Mouse (Mus musculus) thymus, adult 18-20 months (tissue): ENCODE measurements around the gene Zgpat.

Source experiments
- DNase-seq, 2 experiments: peaks; one replicate each; pipeline ENCODE4 v3.0.0; 2022; ENCODE audit warnings: mixed read lengths in 2 of 2

Zgpat gene

DNA sequence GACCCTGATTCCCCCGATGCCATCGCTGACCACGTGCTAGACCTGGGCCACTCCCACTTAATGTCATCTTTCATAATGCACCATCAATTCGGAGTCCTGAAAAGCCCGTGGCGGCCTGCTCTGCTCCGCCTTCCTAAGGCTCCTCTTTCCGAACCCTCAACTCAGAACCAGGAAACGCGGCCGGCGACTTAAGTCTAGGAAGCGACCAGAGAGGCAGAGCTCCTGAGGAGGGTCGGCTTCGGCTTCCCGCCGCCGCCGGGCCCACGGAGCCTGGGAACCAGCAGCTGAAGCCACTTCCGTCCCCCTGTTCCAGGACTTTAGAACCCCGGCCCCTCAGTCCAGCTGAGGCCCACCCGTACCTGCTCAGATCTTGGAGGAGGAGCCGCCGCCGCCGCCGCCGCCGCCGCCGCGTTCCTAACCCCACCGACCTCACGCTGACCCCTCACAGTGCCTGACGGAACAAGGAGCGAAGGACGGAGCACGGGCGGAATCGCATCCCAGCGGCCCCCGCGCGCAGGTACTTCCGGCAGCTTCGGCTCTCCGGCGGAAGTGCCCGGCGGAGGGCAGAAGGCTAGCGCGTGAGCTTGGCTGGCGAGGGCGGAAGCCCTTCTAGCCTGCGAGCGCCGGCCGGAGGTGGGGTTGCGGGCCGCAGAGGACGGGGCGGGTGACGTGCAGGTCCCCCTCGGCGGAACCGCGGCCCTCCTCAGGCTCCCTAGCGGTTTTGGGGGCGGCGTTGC, at the start of gene Zgpat, which contains the start of gene Arfrp1:
Gene Zgpat (plus strand): TSS at position 69 of the 737 bp plus-strand sequence.
Gene Arfrp1 (minus strand): TSS at position 545 of the 737 bp plus-strand sequence.
- peak; percentile 78 to 80 for DNase-seq

DNA sequence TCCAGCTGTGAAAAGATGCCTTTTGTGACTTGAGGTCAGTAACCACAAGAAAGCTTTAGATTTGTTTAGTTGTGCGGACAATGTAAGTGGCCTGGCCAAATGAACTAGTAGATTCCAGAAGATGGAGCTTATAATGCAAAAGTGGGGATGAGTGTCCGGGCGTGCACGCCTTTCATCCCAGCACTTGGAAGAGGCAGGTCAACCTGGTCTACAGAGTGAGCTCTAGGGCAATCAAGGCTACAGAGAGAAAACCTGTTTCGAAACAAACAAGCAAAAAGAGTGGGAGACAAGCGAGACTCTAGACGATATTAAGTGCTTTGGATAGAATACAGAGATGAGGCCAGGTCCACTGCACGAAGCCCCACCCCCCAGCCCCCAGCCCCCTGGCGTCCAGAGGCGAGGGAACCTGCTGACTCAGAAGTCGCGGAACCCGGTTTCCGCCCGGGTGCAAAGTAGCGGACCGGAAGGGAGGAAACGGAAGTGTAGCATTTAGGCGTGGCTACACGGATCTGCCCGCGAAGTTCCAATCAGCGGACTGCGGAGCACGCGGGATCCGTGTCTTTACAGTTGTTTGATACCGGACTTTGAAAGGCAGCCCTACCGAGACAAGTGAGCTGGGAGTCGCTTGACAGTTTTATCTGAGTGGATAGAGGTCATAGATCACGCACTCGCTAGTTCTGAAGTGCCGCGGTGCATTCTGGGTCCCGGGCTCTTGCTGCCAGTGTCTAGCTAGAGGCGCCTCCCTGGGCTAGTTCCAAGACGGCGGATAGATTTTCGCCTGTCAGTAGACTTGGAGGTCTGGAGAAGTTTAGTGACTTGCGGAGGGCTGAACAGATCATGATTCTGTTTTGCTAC, 45.3 kb upstream of the Zgpat start, which contains the start of gene Rtel1:
Gene Rtel1 (plus strand): TSS at position 492 of the 855 bp plus-strand sequence.
- DNase-seq = peak; percentile 62 to 71

DNA sequence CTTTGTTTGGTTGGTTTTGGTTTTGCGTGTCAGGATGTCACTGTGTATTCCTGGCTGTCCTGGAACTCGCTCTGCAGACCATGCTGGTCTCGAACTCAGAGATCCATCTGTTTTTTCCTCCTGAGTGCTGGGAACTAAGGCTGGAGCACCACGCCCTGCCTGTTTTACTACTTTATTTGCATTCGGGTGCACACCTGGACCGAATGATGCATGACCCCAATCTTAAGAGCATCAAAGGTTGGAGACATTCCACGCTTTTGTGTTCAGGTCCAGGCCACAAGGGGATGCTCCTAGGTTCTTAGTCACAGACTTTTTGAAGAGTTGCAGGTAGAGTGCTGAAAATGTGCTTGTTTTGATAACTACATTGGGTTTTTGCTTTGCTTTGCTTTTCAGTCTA, 44.6 kb upstream of the Zgpat start:
- no peak for DNase-seq

DNA sequence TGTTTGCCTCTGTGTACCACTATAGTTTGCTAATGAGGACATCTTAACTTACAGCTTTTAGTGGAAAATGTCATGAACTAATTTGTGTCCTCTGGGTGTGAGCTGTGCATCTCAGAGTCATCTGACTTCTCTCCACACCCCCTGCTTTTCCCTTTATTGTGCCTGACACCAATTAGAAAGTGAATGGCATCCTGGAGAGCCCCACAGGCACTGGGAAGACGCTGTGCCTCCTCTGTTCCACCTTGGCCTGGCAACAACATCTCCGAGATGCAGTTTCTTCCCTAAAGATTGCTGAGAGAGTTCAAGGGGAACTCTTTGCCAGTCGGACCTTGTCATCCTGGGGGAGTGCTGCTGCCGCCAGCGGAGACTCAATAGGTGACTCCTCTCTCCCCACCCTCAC, 42.6 kb upstream of the Zgpat start:
- DNase-seq = no peak

DNA sequence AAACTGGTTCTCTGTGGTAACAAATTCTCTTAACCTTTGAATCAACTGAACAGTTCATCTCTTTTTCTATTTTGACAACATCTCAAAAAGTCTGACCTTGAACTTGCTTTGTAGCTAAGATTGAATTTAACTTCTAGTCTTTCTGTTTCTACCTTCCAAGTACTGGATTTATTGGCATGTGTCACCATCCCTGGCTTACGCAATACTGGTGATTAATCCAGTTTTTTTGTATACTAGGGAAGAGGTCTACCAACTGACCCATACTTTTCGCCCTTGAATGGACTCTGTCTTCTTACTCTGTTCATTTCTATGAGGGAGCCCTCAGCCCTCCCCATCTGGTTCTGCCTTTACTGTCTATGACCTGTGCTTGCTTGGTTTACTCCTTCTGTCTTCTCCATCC, 38.6 kb upstream of the Zgpat start:
- no peak for DNase-seq

DNA sequence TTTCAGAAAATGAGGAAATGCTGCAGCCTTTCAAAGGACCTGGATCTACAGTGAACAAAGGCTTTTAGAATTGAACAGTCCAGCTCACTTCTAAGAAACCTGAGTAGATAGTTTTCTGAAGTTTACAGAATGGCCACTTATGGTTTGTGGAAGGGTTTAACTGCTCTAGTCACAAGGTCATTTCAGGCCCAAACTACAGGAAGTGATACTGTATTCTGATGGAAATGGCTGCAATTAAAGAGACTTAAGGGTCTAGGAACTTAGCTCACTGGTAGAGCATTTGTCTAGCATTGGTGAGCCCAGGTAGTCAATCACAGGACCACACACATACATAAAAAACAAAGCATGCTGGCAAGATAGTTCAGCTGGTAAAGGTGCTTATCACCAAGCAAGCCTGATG, 32.2 kb upstream of the Zgpat start:
- DNase-seq = no peak

DNA sequence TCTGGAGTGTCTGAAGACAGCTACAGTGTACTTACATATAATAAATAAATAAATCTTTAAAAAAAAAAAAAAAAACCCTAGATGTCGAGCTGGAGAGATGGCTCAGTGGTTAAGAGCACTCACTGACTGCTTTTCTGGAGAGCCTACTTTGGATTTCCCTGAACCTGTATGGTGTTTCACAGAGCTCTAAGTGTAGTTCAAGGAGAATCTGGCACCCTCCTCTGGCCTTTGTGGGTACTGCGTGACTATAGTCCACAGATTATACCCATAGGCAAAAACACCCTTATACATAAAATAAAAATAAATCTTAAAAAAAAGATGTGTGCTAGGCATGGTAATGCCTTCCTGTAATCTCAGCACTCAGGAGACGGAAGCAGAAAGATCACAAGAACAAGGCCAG, 30.7 kb upstream of the Zgpat start:
- peak in 1 of 2 experiments; percentile 38 for DNase-seq

DNA sequence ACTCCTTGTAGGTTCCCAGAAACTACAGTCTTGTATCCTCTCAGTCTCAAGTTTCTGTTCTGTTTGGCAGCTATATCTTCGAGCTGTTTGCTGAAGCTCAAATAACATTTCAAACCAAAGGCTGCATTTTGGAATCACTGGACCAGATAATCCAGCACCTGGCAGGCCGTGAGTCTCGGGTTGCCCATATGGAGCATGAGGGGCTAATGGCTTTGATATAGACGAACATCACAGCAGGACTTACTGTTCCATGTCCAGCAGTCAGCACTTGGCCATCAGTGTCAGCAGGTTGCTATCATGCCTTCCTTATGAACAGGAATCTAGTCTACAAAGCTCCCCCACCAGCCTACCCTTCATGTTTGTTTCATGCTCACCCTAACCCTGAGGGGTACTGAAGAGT, 24.3 kb upstream of the Zgpat start:
- no peak for DNase-seq

DNA sequence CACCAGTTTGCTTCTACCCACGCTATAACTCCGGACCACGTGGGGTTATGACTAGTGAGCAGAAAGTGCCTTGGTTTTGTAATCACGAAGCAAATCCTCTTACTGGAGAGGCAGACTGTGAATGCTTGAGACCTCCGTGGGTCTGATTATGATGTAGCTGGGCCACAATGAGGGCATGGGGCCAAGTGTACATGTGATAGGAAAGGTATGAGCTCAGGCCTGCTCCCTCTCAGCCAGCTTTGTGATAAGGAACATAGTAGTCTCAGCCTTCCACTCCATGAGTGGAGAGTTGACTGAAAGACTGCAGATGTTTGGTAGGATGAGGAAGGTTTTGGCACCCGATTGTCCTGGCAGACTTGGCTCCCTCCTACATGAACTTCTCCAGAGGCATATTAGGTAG, 22.0 kb upstream of the Zgpat start:
- no peak for DNase-seq

DNA sequence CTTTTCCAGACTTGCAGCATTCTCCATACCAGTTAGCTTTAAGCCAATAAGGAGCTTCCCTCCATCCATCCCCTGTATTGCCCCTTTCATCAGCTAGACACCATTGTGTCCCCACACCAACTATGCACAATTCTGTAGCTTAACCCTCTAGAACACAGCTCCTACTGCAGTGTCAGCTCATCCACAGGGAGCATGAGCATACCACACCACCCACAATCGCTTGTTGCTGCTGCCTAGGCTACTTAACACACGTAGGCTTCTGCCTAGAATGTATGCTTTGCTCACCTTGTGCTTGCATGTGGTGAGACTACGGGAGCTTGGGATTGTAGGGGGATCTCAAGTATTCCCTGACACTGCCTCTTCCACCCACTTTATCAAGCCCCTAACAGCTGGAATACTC, 7.9 kb upstream of the Zgpat start:
- DNase-seq = no peak

DNA sequence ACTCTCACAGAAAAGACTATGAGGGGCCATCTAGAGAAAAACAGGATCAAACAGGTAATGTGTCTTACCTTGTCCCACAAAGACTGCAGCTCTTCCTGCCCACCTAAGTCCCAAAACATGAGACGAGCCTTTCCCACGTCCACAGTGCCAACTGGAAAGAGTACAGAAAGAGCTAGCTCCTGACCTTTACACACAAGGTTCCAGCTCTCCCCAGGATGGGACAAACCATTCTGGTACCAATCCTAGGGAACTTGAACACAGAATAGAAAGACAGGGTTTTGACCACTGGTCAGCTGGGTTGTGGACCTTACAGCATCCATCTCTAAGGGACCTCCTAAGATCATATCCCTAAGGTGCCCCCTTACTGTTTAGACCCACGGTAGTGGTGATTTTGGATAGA, 782 bp upstream of the Zgpat start:
- no peak for DNase-seq

DNA sequence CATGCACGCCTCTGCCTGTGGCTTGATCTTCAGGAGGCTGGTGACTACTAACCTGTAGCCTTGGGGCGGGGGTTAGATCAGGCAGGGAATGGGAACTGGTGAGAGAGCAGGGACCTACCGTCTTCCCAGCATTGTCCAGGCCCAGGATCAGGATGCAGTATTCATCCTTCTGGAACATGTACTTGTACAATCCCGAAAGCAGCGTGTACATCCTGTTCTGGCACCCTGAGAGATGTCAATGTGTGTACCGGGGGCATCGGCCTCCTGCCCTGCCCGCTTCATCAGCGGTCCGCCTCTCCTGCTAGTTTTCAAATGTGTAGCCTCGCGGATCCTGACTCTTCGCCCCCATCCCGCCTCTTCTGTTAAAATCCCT, 255 bp upstream of the Zgpat start:
- DNase-seq = no peak

DNA sequence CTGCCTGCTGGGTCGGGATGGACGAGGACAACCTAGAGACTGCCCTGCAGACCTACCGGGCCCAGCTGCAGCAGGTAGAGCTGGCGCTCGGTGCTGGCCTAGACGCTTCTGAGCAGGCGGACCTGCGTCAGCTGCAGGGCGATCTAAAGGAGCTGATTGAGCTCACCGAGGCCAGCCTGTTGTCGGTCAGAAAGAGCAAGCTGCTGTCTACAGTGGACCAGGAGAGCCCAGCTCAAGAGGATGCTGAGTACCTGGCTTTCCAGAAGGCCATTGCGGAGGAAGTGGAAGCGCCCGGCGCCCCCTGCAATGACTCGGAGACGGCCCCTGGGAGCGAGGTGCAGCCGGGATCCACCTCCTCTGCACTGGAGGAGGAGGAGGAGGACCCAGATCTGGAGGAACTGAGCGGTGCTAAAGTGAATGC, 937 bp downstream of the Zgpat start:
- DNase-seq = peak; percentile 21 to 32

DNA sequence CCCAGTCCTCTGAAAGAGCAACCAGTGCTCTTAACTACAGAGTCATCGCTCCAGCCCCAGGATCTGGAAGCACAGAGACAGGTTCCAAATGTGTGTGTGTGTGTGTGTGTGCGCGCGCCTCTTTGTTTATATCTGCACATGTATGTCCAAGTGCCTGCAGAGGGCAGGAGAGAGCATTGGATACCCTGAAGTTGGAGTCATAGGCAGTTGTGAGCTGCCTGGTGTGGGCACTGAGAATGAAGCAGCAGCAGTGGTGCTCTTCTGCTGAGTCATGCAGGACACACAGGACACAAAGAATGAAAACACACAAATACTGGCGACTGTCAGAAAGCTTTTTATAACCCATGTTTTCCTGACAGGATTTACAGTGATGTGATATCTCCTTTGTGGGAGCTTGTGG, 5.3 kb downstream of the Zgpat start:
- no peak for DNase-seq

DNA sequence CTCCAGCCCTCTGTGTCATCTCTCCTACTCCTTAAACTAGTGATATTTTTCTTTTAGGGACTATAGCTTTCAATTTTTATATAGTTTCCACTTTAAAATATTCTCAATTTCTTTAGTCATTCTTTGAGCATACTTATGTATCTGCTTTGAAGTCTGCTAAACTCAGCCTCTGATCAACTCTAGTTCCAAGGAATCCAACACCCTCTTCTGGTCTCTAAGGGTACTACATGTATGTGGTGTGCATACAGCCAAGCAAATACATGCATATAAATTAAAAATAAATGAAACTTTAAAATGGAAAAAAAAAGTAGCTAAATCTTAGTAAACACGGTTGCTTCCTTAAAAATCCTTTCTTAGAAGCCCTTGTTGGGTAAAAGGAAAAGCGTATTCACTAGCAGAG, 11.1 kb downstream of the Zgpat start:
- DNase-seq = no peak

DNA sequence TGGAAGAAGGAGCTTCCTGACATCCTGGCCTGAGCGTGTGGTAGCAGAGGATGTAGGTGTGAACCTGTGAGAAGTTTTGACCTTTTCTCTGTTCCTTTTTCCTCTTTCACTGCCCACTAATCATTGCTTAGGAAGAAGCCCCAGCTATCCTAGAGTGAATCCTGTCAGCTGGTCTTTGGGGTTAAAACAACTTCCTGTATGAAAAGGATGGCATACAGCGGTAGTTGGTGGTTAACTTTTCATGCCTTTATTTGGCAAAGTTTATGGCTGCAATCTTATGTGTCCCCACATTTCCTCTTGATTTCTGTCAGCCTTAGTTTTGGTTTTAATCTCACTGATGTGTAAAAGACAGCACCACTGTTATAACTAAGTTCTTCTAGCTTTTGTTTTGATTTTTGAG, 12.5 kb downstream of the Zgpat start:
- DNase-seq = no peak

DNA sequence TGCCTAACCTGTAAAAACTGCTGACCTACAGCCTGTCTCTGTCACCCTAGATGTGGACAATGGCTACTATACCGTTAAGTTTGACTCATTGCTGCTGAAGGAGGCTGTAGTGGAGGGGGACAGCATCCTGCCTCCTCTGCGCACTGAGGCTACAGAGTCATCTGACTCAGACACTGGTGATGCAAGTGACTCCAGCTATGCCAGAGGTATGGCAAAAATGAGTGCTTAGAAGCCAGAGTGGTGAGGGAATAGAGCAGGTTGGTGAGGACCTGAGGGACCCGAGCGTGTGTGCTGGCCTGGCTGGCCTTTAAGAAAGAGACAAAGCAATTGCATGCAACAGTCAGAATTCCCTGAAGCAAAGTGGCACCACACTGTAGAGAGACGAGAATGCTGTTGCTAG, 14.0 kb downstream of the Zgpat start:
- DNase-seq = no peak

DNA sequence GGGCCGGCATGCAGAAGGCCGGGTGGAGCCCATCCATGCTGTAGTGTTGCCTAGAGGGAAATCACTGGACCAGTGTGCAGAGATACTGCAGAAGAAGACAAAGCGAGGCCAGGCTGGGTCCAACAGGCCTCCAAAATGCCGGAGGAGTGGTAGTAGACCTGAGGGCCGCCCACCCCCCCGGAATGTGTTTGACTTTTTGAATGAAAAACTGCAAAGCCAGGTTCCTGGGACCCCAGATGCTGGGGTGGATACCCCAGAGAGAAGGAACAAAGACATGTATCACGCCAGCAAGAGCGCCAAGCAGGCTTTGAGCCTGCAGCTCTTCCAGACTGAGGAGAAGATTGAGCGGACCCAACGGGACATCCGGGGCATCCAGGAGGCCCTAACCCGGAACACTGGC, 15.1 kb downstream of the Zgpat start, which contains the start of gene Lime1:
Gene Lime1 (plus strand): TSS at position 301 of the 400 bp plus-strand sequence.
- no peak for DNase-seq

DNA sequence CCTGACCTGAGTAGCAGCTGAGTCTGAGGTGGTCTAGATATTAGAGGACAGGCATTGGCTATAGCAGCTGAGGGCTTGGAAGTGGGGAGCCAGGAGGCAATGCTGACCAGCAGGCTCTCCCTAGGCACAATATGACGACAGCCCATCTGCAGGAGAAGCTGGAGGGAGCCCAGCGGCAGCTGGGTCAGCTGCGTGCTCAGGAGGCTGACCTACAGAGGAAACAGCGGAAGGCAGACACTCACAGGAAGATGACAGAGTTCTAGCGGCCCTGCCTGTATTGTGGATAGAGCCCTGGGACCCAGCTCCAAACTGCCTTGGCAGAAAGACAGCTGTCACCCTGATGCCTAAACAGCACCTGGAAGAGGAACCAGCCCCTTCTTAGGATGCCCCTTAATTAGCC, 15.5 kb downstream of the Zgpat start:
- DNase-seq = no peak

DNA sequence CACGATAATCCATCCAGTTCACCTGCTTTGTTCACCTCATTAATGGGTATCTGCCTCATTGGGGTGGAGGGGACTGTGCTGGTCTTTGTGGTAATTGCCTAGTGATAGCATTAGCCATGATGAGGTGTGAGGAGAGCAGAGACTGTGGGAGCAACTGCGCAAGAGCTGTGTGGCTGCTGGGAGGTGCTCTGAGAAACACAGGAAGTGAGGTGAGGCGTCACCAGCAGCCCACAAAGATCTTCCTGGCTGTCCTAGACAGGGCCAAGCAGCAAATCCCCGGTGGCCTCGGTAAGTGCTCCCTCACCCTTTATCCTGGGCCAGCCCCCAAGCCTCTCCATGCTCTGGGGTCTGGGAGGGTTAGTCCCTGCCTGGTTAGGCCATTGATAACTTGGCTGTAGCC, 16.4 kb downstream of the Zgpat start:
- DNase-seq = peak in 1 of 2 experiments; percentile 29

DNA sequence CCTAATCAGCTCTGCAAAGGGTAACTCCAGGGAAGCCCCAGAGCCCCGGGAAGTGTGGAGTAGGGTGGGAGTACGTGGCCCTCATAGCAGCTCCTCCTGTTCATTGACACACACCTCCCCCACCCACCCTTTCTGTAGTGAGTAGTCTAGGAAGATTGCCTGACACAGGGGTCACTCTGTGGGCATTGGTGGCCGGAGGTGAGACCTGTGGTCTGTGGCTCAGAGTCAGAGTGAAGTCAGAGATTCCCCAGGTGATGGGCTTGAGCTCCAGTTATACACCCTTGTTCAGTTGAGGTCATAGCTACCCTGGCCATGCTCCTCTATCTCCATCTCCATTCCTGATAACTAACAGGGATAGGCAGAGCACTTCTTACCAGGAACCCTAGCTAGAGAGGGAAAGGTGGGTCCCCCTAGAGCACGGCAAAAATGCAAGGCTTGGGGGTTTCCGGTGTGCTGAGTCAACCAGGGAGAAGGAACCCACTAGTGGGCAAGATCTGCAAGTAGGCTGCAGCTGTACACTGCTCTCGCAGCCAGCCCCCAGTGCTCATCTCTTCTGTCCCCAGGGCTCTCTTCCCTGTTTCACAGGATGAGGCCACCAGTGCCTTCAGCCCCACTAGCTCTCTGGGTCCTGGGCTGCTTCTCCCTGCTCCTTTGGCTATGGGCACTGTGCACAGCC, 17.0 kb downstream of the Zgpat start:
- no peak for DNase-seq

DNA sequence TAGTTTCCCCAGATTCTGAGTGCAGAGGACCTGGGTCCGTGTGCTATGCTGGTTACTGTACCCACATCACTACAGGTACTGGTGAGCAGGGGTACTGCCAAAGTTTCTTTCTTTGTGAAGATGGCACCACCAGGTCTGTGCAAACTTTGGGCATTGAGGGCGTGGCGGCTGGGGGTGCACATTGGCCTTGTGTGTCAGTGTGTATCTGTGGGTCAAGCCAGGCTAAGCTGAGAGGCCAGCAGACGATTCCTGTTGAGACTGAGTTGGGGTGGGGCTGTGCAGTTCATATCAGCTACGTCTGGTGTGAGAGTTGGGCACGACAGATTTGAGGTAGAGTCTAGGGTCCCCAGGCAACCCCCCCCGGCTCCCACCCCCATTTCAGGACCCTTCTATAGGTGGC, 19.7 kb downstream of the Zgpat start:
- no peak for DNase-seq

DNA sequence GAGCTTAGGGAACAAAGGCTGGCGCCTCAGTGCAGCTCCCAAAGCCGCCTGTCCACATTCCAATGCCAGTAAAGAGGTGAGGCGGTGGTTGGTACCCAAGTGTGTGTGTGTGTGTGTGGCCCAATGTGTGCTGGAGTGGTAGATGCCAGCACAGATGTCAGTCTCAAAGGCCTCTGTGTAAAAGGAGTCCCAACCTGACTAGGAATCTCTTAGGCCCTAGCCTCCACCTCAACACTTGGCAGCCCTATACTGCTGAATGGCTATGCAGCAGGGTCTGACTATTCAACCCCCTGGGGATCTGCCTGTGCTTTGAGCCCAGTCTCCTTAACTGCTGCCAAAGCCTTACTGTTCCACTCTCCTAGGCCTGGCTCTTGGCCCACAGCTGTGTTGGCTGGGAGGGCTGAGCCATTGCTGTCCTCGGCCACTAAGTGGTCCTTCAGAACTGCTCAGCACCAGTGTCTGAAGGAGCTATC, 20.2 kb downstream of the Zgpat start:
- no peak for DNase-seq
